Mouse (Mus musculus) lung, postnatal 36 days (tissue): ENCODE data around the gene Gck.
A peak's percentile ranks its signal among the peaks of the same experiment; 100 is the strongest.

Experiments used
- DNase-seq: peaks from one replicate; pipeline ENCODE4 v3.0.0; 2022; ENCODE audit warnings: mixed read lengths

Gene Gck

DNA sequence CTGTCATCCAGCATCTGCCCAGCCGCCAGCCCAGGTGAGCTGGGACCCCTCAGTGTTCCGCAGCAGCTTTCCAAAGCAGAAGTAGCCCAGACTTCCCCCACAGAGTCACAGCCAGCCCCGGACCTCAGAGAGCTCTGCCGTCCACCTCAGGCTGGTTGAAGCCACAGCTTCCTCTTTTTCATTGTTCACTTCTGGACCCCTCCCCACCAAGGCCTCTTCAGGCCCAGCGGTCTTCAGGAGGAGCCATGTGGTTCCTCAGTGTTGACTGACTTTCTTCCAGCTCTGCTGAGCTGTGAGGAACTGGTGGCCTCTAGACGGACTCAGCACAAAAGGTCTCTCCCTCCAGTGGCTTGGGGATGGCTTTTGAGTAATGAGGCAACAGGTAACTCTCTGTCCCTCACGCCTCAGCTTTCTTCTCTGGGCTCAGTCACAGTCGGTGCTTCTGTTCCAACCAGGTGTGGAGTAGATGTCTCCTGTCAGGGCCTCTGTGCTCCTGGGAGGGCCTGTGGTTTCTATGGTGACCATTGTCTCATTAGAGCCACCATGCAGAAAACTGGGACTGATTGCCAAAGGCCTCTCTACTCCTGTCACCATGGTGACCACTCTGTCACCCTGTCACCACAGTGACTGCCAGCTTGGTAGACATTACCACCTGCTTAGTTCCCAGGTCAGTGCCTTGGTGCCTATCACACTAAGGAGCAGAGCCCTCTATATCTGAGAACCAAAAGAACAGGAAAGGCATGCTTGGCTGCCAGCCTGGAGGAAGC lies at the start of gene Gck:
TSS of gene Gck (minus strand) at position 496 of the 767 bp plus-strand sequence.
- peak; percentile 13 for DNase-seq

DNA sequence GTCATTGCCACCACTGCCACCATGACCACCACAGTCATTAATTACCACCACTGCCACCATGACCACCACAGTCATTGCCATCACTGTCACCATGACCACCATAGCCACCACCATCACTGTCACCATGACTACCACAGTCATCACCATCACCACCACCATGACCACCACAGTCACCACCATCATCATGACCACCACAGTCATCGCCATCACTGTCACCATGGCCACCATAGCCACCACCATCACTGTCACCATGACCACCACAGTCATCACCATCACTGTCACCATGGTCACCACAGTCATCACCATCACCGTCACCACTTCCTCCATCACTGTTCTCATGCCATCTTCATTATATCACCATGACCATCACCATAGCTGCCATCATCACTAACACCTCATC lies 48.6 kb upstream of the Gck start:
- DNase-seq, result no peak

DNA sequence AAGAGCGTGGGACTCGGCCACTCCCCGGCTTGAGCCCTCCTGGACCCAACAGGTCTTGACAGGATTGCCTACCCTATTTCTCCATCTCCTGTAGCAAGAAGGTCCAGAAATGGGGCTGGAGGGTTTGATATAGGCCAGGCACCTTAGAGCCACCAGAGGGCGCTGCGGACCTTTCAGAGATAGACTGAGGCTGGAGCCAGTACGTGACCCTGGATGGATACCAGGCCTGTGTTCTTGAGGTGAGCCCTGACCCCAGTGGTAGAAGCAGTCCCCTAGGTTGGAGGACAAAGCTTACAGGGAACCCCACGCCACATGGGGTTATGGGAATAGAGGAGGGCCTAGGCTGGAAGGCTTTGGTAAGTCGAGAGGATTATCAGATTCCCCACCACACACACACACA lies 46.1 kb upstream of the Gck start:
- peak; percentile 94 for DNase-seq

DNA sequence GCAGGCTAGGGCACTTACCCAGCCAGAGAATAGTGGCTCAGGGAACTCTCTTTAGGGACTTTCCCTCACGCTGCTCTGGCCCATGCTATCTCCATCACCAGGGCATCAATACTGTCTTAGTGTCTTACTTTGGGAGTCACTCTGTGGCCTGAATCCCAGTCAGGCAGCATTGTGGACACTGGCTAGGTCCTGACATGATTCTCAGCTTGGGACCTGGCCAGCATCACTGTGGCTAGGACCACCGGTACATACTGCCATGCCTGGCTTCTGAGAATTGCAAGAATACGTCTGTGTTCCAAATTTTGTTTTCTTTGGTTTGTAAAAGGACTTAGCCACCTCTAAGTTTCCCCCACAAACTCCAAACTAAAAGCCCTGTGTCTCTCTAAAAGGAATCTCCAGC lies 45.0 kb upstream of the Gck start:
- DNase-seq, result no peak

DNA sequence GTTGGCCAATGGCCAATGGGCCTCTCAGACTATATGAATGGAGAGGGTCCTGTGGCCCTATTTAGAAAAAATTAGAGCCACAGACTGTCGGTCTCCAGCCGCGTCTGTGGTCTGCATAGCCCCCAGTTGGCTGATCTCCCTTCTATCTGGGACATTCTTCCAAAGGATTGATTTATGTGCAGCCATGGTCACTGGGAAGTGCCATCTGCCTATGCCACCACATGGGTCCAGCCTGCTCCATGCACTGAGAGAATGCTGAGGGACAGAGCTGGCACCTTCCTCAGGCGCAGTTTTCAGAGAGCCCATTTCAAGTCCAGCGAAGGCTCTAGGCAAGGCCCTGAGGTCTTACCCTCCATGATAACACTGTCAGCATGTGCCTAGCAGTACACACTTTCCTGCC lies 44.3 kb upstream of the Gck start:
- no peak for DNase-seq

DNA sequence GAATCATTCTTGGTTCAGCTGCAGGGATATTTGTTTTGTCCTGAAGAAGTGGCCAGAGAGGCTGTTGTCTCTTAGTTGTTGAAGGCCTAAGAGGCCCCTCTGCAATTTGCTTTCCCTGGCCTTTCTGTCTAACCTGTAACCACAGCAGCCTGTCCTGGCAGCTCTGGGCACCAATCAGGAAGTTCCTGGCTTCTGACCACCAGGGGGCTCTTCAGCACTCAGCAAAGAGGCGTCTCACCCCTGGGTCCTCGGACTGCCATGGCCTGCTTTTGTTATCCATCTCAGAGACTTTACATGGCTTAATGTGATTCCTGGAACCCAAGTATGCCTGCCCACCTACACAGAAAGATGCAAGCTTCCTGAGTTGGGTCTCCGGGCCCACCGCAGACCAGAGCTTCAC lies 41.0 kb upstream of the Gck start:
- DNase-seq, result peak; percentile 68

DNA sequence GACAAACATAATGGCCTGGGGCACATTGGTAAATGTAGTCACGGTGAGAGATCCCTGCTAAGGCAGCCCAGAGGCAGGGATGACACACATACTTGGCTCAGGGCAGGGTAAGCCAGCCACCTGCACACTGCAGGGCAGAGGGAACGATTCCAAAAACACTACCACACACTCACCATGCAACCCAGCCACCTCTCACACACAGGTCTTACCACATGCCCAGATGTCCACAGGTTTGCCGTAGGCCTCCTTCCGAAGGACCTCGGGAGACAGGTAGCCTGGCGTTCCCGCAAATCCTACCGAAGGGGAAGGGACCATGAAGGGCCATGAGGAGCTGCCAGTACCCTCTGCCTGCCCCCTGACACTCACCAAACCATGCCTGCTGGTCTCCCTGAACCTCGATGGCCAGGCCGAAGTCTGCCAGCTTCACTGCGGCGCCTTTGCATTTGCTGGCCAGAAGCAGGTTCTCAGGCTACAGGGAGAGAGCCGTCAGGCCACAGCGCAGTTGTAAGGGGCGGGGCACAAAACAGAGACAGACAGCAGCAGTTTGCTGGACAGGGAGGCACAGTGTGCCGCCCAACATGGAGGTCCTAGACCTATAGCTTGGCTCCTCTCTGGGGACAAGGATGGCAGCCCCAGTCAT lies 40.2 kb upstream of the Gck start:
- no peak for DNase-seq

GRCm38 (mm10) chr11:5988126-5988525 lies 38.2 kb upstream of the Gck start:
- no peak for DNase-seq

DNA sequence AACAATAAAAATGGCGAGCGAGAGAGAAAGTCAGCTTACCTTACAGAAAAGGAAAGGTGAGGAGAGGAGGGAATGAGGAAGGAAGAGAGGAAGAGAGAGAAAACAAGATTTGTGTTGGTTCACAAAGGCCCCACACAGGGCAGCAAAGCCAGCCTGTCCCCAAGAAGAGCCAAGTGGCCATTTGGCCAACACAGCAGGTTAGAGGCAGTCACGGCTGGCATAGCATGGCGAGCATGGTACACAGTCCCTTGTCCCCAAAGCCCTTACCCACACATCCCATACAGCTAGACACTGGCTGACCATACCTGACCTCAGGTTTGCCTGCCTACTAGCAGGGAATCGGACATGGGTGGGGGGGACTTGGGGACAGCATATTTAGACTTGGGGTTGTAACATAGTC lies 33.7 kb upstream of the Gck start:
- no peak for DNase-seq

DNA sequence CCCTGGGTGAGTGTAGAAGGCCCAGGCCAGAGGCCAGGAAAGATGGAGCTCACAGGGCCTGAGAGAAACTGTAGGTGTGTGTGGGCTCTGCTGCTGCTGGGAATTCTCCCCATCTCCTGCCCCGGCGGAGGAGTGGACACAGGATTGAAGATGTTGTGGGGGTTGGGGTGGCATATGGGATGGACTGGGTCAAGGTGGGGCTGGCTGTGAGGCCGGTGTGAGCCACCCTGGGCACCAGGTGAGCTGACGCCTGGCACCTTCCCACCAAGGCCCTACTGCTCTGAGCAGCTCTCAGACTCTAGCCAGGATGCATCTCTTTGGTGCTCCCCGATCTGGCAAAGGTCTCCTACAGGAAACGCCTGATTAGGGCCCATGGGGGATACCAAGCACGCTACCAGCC lies 31.4 kb upstream of the Gck start:
- DNase-seq, result no peak

DNA sequence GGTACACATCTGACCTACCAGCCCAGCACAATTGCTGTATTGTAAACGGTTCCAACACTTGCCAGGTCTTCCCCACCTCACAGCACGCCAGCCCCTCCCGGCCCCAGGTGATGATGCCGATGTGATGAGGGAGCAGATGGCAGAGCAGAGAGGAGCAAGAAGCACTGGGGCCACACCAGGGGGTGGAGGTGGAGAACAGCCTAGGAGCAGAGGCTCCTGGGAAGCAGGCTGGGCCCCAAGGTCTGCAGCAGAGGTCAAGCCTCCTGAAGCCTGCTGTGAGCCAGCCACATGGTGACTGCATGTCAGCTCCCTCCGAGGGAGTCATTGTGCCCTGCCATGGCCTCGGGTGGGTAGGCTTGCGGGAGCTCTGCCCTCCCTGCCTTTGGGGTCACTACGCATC lies 30.7 kb upstream of the Gck start:
- DNase-seq, result no peak

DNA sequence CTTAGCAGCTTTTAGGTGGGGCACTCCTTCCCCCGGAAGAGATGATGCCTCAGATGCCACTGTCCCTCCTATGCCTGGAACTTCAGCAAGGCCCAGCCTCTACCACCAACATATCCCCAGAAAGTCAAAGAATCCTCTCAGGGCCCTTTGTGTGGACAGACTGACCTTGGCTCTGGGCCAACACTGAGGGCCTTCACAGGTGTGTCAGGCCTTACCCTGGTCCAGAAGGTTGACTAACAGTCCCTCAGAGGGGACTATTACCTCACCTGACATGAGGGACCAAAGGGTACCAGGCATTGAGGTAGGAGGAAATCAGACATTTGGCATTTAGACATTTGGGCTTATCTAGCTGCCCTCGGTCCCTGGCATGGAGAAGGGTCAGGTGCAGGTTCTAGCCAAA lies 30.2 kb upstream of the Gck start:
- no peak for DNase-seq

DNA sequence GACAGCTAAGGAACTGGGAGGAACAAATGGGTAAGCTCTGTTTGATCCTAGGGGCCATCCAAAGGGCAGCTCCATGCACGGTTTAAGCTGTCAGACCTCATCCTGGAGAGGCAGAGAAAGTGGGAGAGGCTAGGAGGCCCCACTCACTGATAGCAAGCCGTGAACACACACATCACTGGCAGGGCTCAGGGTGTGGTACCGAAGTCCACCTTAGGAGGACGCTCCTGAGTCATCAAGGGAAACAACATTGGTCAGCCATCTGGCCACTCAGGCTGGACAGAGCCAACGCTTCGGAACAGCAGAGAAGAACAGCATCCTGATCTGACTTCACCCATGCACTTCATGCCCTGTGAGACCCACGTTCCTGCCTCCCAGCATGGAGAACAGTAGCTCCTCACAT lies 29.2 kb upstream of the Gck start:
- no peak for DNase-seq

- no peak for DNase-seq
These were observed 26.2 kb upstream of the Gck start for GRCm38 (mm10) chr11:5976106-5976505.

DNA sequence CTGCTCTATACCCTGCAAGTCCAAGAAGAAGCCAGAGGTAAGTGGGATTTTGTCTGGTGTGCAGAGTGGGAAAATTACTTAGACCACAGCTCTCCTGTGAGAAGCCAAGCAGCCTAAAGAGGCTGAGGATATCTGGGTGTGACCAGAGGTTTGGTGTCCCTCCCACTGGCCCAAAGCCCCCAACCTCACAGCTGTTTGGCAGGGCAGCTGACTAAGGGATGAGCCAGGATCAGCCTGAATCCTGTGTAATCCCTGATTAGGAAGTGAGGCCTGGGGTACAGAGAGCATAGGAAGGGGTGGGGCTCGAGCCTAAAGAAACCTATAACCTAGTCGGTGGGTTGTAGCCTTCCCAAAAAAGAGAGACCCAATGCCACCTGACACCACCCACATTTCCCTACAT lies 25.2 kb upstream of the Gck start:
- no peak for DNase-seq

GRCm38 (mm10) chr11:5974053-5974452 lies 24.2 kb upstream of the Gck start:
- no peak for DNase-seq

DNA sequence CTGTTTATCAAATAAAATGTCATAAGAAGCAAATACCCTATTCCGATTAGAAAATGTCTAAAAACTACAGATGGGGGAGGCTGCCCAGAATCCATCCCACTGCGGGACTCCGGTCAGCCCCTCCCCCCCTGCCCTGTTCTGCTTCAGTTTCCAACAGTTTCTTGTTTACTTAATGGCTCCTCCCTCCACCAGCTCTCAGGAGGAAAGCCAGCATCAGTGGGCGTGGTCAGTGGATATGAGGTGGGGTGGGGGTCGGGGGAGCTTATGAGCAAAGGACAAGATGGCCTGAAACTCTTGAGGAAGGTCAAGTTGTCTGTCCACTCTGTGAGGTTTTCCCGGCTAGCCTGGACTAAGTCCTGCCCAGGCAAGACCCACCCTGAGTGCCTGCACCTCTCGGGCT lies 23.3 kb upstream of the Gck start:
- no peak for DNase-seq

DNA sequence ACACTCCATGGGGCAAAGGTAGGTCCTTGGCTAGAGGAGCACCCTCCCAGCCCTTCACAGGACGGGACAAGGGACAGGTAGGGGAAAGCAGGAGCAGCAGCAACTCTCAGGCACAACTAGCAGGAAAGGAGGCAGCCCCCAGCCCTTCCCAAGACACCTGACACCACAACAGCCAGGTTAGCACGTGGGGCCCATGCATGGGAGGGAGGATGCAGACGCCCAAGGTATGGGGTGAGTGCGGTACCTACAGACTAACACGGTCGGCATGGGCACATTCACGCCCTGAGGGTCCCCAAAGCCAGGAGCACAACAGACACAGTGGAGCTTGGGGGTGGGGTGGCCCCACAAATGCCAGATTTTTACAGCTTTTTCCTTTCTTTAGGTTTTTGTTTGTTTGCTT lies 21.3 kb upstream of the Gck start:
- DNase-seq, result no peak

- no peak for DNase-seq
These were observed 18.3 kb upstream of the Gck start for GRCm38 (mm10) chr11:5968223-5968622.

GRCm38 (mm10) chr11:5966751-5967150 lies 16.9 kb upstream of the Gck start:
- DNase-seq, result no peak

DNA sequence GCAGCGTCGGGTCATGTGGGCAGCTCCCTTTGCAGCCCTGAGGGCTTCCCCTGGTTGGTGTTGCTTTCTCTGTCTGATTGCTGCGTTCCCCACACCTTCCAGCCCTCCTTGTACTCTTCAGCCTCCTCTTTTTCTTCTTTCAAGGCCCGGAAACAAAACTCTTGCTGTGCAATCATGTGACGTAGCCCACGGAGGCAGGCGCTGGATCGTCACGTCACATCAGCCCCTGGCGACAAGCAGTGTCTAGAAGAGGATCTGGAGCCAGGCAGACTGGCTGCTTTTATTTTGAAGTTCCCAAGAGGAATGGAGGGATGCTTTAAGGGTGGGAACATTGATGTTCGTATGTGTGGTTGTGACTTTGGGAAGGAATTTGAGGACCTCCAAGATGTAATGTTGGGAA lies 16.0 kb upstream of the Gck start:
- no peak for DNase-seq

GRCm38 (mm10) chr11:5960051-5960450 lies 10.2 kb upstream of the Gck start:
- DNase-seq, result no peak

GRCm38 (mm10) chr11:5955546-5956276 lies 5.8 kb upstream of the Gck start, which contains the start of gene Ykt6:
Gene Ykt6 (plus strand): TSS chr11:5955693.
- peak; percentile 97 for DNase-seq

DNA sequence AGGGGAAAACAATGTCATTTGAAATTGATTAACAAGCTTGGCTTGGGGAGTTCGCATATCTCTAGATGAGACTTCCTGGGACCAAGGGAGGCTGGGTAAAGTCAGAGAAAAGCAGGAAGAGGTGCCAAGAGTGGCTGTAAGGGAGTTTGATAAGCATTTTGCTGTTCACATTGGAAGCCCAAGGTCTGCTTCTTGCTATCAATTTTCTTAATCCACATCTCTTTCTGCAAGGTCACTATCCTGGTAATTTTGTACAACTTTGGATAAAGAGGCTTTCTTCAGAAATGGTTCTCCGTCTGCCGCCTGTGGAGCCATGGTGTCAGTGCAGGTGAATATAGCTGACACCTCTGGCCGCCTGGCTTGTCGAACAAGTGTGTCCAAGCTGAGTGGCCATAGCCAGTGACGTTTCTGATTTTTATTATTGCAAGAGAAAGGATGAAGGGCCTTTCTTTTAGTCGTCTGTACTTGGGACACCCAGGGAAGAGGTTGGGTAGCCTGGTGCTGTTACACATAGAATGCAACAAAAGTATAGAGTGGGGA lies 5.2 kb upstream of the Gck start:
- DNase-seq, result peak; percentile 71
